Comparison of ENCODE assay signal across 9 mouse cellular contexts in the genomic region with DNA sequence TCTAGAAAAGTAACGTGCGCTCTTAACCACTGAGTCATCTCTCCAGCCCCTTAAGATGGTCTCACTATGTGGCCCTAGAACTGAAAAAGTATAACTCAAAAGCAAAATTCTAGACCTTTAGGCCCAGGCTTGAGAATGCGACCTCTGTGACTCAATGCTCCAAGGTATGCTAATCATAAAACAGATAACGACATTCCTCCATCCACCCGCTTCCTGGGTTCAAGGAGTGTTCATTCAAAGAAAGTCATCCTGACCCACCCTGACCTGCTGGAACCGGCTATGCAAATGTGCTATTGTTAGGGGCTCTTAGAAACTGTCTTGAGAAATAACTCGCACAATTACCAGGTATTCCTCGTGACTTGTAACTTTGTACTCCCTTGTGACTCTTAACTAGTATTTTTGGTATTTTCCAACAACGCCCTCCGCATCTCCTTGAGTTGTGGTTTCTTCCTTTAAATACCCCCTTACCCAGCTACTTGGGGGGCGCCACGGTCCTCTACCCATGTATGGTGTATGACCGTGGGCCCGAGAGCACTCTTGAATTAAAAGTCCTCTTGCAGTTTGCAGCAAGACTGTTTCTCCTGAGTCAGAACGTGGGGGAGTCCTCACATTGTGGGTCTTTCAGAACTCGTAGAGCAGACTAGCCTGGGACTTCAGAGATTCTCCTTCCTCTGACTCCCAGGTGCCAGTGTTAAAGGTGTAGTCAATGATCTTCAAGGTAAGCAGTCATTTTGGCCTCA. TPM values are rescaled to one million over a fixed set of nuclear protein-coding genes. Genes with fewer than 3 reads are reported as not detected.
DNase-seq lines count a peak whose midpoint lies in the region; ATAC-seq and TF ChIP-seq lines count a peak whose summit lies in the region.
"Not testable (repeated sequence)": the region's sequence is repeated elsewhere in the genome, so short reads cannot be mapped to it uniquely, and the experiment has no call there.
"Had no signal": no experiment of that assay in that cellular context is flagged by ENCODE, and none has a peak within 500 bp of the region (broad histone marks: within the 10 kb centered on the region; RNA-seq: fewer than 3 reads in every experiment).

No protein-coding gene starts in this region.

- H3K9ac ChIP-seq in midbrain, embryonic 11.5 days (ENCODE audit: low read length) = not testable (repeated sequence)

- not testable (repeated sequence) for H3K4me2 ChIP-seq in midbrain, embryonic 11.5 days

- peaks cover 56% of the 10 kb centered on the region for H3K9me3 ChIP-seq in E14TG2a.4 (ENCODE audit: low read length)
- not testable (repeated sequence) for H3K9me3 ChIP-seq in heart, embryonic 10.5 days; midbrain, embryonic 11.5 days (ENCODE audit: control insufficient read depth, low read length)

- H3K27me3 ChIP-seq in E14TG2a.4 (ENCODE audit: insufficient read depth, low read length); heart, embryonic 10.5 days (ENCODE audit: insufficient read depth, poor library complexity, severe bottlenecking); midbrain, embryonic 11.5 days (ENCODE audit: control insufficient read depth, insufficient read depth, low read length): not testable (repeated sequence)

- not testable (repeated sequence) for TF ChIP-seq CTCF in E14TG2a.4 (conservative IDR thresholded peaks at IDR 0.05; ENCODE audit: low read length)

- DNase-seq in ES-CJ7 (ENCODE audit: low read depth, low spot score) = peak; percentile 75
- DNase-seq in R1 (ENCODE audit: low read depth, low spot score) = peak; percentile 87
- DNase-seq in ZHBTc4 (ENCODE audit: low read depth, low spot score) = peak; percentile 80
- peak; percentile 60 for DNase-seq in heart, embryonic 10.5 days (ENCODE audit: low spot score)
- peak; percentile 4 for DNase-seq in midbrain, embryonic 11.5 days (ENCODE audit: low spot score, missing footprints)
- peak; percentile 38 for DNase-seq in yolk sac, embryonic 10.5 days (ENCODE audit: low spot score)

- not testable (repeated sequence) for ATAC-seq in midbrain, embryonic 11.5 days (ENCODE audit: low FRiP score)

- 94% methylated on average over 16 of the region's 16 CpGs for WGBS in heart, embryonic 10.5 days
- WGBS in midbrain, embryonic 11.5 days = 97% methylated on average over 16 of the region's 16 CpGs

- H3K4me1 ChIP-seq in E14TG2a.4 (replicated peaks; ENCODE audit: low read depth, low read length) = peaks cover 19% of the 10 kb centered on the region
- H3K4me1 ChIP-seq in heart, embryonic 10.5 days = peaks cover 14% of the 10 kb centered on the region
- not testable (repeated sequence) for H3K4me1 ChIP-seq in midbrain, embryonic 11.5 days (ENCODE audit: control insufficient read depth, insufficient read depth, low read length)

- H3K36me3 ChIP-seq in E14TG2a.4 (ENCODE audit: insufficient read depth, low read length) = peaks cover 42% of the 10 kb centered on the region
- peaks cover 22% of the 10 kb centered on the region for H3K36me3 ChIP-seq in heart, embryonic 10.5 days
- H3K36me3 ChIP-seq in midbrain, embryonic 11.5 days (ENCODE audit: control insufficient read depth, insufficient read depth, low read length) = not testable (repeated sequence)

- H3K4me3 ChIP-seq in E14TG2a.4 (replicated peaks; ENCODE audit: low read length) = peak overlapping the region; percentile 88; the same call in 1 of the 2 replicates
- H3K4me3 ChIP-seq in heart, embryonic 10.5 days; midbrain, embryonic 11.5 days (ENCODE audit: low read depth, low read length): not testable (repeated sequence)

- H3K27ac ChIP-seq in heart, embryonic 10.5 days; midbrain, embryonic 11.5 days (ENCODE audit: low read depth, low read length): not testable (repeated sequence)

RNA-seq across cellular contexts. Expression of a gene that starts 2.3 kb away (rescaled TPM):
- polyA plus RNA-seq in heart, embryonic 10.5 days (2016; fragmentation: Nextera tagmentation; extraction: Ambion mirVana) = 16.2 and 19.5 TPM in 2 replicates
- polyA plus RNA-seq in midbrain, embryonic 11.5 days (2014; fragmentation: Nextera tagmentation; extraction: Ambion mirVana) = 25.7 and 28.4 TPM in 2 replicates

RNA-seq across cellular contexts. Expression of a gene that starts 44.7 kb away (rescaled TPM):
- 29.4 and 31.3 TPM in 2 replicates for polyA plus RNA-seq in heart, embryonic 10.5 days (2016; fragmentation: Nextera tagmentation; extraction: Ambion mirVana)
- 39.7 and 44.2 TPM in 2 replicates for polyA plus RNA-seq in midbrain, embryonic 11.5 days (2014; fragmentation: Nextera tagmentation; extraction: Ambion mirVana)

RNA-seq across cellular contexts. Expression of a gene that starts 44.7 kb away (rescaled TPM):
- 2.5 and 3.6 TPM in 2 replicates for polyA plus RNA-seq in heart, embryonic 10.5 days (2016; fragmentation: Nextera tagmentation; extraction: Ambion mirVana)
- polyA plus RNA-seq in midbrain, embryonic 11.5 days (2014; fragmentation: Nextera tagmentation; extraction: Ambion mirVana) = 7.2 and 9.2 TPM in 2 replicates
- polyA plus RNA-seq: erythroblast, embryonic 14.5 days had no signal

RNA-seq across cellular contexts. Expression of a gene that starts 56.3 kb away (rescaled TPM):
- not detected in 2 replicates for polyA plus RNA-seq in heart, embryonic 10.5 days (2016; fragmentation: Nextera tagmentation; extraction: Ambion mirVana)
- 0.22 and 0.41 TPM in 2 replicates for polyA plus RNA-seq in midbrain, embryonic 11.5 days (2014; fragmentation: Nextera tagmentation; extraction: Ambion mirVana)
- polyA plus RNA-seq: Patski had no signal

Comparison
In these comparisons a context has a peak if more than half of its experiments do, and no peak if none do; other contexts are left out.
1. DNase-seq: peak in every context shown above with its lines; median percentile 87 in R1; 80 in ZHBTc4; 75 in ES-CJ7; 60 in heart, embryonic 10.5 days; 38 in yolk sac, embryonic 10.5 days; 4 in midbrain, embryonic 11.5 days.